Mouse (Mus musculus) C3H10T1/2 (cell line): ENCODE data around the gene Bmx. TPM values are rescaled to one million over a fixed set of nuclear protein-coding genes. Genes with fewer than 3 reads are reported as not detected.

Experiments
- polyA plus RNA-seq, 2 experiments: library from polyadenylated mRNA; unstranded; fragments of >200 nt; fragmentation: generic; extraction: Trizol; gene quantifications; one replicate each; pipeline ENCODE4 v1.2.1; 2012; ENCODE audit warnings: missing spikeins in 2 of 2

Bmx gene
- polyA plus RNA-seq = under 1 TPM in 1 of 2 experiments, not detected in 1; 0.06 TPM

GRCm38 (mm10) chrX:164258057-164258456, at the start of gene Bmx:
Gene Bmx, minus strand, starts transcription at chrX:164258193.

DNA sequence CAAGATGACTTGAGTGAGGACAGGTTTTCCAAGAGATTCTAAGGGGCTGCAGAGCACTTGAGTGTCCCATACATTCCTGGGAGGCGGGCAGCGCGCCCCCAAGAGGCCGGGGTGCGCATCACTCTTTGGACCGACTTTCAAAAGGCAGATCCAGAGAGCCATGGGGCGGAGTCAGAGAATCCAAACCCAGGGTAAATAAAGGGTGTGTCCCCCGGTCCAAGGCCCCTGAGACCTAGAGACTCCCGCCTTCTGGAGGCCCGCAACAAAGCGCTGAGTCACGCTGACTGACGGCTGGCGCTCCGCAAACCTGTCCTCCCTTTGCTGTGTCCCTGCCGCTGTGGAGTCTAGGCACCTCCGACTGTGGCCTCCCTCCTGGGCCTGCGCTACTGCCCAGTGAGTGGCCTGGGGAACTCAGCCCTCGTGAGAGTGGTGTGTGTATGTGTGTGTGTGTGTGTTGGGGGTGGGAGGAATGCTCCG, 11.3 kb upstream of the Bmx start, which contains the start of gene Pir:
Pir (plus strand) TSS at position 87 of the 477 bp plus-strand sequence.

Other genes starting within 250 kb of the Bmx start
- gene Car5b, start 230.2 kb downstream of the Bmx start, polyA plus RNA-seq = 10 to 100 TPM in 1 of 2 experiments, 1 to 10 TPM in 1; 5.6 to 12.2 TPM
- gene Siah1b, start 181.7 kb downstream of the Bmx start, polyA plus RNA-seq = 1 to 10 TPM; 2.7 to 6.8 TPM
- gene Cltrn, start 169.4 kb downstream of the Bmx start, polyA plus RNA-seq = not detected
- under 1 TPM in 1 of 2 experiments, not detected in 1; 0.27 TPM for gene Ace2, start 118.9 kb downstream of the Bmx start, polyA plus RNA-seq
- 10 to 100 TPM; 15.9 to 29.5 TPM for gene Pir, start 11.2 kb upstream of the Bmx start, polyA plus RNA-seq
- gene Vegfd, start 115.2 kb upstream of the Bmx start, polyA plus RNA-seq = 10 to 100 TPM in 1 of 2 experiments, 1 to 10 TPM in 1; 9.7 to 41.7 TPM
- gene Piga, start 161.6 kb upstream of the Bmx start, polyA plus RNA-seq = 1 to 10 TPM in 1 of 2 experiments, under 1 TPM in 1; 0.33 to 2.1 TPM
- gene Asb11, start 178.8 kb upstream of the Bmx start, polyA plus RNA-seq = under 1 TPM in 1 of 2 experiments, not detected in 1; 0.04 TPM
- gene Asb9, start 248.1 kb upstream of the Bmx start, polyA plus RNA-seq = under 1 TPM; 0.08 to 0.11 TPM